Mouse (Mus musculus): Measurements from ENCODE around the gene Lhx1. TPM values are rescaled to one million over a fixed set of nuclear protein-coding genes. Genes with fewer than 3 reads are reported as not detected.

The Lhx1 gene
- polyA plus RNA-seq (2017; shearing (Covaris generic)): not detected

DNA sequence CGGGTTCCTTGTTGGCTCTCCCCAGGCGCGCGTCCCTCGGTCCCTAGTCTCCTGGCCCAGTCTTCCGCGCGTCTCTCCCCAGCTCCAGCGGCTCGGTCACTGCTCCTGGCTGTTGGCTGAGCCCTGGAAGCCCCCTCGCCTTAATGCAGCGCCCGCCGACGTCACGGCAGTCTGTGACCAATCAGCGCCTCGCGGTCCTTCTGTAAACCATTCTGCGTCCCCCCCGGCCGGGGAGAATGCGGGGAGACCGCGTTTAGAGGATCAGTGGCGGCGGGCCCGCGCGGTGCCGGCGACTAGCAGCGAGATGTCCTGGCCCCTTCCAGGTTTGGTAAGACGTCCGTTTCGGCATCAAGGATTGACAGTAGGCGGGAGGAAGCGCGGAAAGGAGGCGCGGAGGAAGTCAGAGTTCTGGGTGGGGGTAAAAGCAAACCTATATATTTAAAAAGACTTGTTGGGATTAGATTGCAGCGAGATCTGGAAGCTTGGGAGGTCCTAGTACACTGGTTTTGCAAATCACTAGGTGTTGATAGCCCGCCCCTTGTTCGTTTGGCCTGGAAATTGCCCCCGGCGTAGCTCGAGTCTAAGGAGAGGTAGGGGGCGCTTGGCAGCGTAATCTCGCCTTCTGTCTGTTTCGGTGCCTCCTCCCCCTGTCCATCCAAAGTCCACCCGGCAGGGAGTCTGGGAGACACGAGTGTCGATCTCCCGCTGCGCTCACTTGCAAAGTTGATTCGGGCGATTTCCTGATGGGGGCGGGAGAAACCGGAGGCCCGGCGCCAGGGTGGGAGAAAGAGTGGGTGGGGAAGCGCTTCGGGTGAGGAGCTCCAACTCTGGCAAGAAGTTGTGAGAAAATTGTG is at the start of gene Lhx1:
Gene Lhx1 (minus strand): TSS at position 115 of the 854 bp plus-strand sequence.

DNA sequence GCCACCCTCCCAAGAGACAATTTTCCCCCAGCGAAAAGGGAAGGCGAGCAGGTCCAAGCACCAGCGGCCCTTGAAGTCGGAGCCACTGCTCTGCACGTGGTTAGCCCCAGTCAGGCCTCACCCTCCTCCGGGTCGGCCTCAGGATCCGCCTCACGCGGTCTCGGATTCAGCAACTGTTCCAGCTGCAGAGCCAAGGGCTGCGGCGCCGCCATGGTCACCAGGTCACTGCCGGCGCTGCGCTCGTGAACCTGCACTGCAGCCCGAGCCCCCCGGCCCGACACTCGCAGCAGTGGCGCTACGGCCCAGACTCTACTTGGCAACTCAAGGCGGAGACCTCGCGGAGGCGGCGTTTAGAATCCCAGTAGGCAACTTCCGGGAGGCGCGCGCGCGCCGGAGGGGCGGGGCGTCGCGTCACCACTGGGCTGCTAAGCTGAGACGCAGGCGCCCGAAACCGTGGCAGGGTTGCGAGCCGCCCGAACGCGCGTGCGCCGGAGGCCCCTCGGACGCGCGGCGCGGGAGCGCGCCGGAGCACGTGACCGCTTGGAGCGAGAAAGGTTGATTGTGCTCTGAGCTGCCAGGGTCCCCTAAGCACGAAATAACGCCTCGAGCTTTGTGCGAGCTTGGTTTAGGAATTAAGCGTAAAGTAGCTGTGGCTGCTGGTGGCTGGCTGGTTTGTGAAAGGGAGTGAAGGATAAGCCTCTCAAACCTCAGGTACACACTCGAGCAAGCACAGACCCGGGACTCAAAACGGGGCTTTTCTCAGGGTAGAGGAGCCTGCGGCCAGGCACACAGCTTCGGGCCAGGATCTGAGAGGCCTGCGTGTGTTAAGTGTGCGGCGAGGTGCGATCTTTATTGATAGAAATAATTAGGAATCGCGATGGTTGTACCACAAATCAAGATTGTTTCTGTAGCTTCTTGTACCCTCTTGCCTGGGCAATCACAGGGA is 11.9 kb downstream of the Lhx1 start, which contains the start of gene Aatf:
Gene Aatf (minus strand): TSS at position 352 of the 946 bp plus-strand sequence.

Other genes with a start within 250 kb of the Lhx1 start
- gene Aatf, start 12.0 kb downstream of the Lhx1 start, polyA plus RNA-seq (2017; shearing (Covaris generic)): 84.8 TPM

Measured in inflammation-experienced regulatory T-cells, adult 16 weeks (primary cell).